Mouse (Mus musculus) thymus, adult 2 months (tissue): ENCODE results near the gene Ppp1r15a.

ENCODE experiments used
- CTCF ChIP-seq: fragments of 200-500 bp; IDR thresholded peaks from 2 replicates; pipeline ENCODE4 v1.5.1; 2012; ENCODE audit warnings: mild to moderate bottlenecking, control low read depth, low read length, moderate library complexity, borderline replicate concordance; ENCODE audit not compliant: control insufficient read depth, poor library complexity, insufficient read depth; ENCODE audit errors: extremely low read depth
- POLR2A ChIP-seq: fragments of 200-500 bp; IDR thresholded peaks from 2 replicates; pipeline ENCODE4 v1.6.1; 2012; ENCODE audit warnings: mild to moderate bottlenecking, low read length, control low read depth, moderate library complexity; ENCODE audit not compliant: control insufficient read depth, poor library complexity, insufficient read depth; ENCODE audit errors: extremely low read depth

DNA sequence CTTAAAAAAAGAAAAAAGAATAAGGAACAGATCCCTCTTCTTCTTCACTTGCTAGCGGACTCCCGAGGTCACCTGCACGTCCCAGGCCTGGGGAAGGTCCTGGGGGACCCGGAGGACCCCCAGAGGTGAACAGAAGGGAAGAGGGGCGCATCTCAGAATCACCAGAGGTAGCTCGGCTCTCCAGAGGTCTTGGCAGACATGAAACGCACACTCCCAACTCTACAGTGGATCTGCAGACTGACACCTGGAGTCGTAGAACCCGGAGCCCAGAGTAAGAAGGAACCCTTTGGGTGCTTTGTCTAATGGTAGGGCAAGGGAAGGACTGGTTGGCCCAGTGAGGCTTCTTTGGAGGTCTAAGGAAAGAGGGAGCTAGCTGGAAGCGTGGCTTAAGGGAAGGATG is 11.5 kb upstream of the Ppp1r15a start:
- TF ChIP-seq CTCF = no peak
- no peak for TF ChIP-seq POLR2A
